Mouse (Mus musculus) fat pad, adult 2 months (tissue): ENCODE data around the gene Fam129a.
A peak's percentile ranks its signal among the peaks of the same experiment; 100 is the strongest.

Source experiments
- DNase-seq: peaks from one replicate; pipeline ENCODE4 v3.0.0-alpha.2; 2011; ENCODE audit warnings: low read depth, low spot score; ENCODE audit errors: extremely low read depth

The Fam129a gene

DNA sequence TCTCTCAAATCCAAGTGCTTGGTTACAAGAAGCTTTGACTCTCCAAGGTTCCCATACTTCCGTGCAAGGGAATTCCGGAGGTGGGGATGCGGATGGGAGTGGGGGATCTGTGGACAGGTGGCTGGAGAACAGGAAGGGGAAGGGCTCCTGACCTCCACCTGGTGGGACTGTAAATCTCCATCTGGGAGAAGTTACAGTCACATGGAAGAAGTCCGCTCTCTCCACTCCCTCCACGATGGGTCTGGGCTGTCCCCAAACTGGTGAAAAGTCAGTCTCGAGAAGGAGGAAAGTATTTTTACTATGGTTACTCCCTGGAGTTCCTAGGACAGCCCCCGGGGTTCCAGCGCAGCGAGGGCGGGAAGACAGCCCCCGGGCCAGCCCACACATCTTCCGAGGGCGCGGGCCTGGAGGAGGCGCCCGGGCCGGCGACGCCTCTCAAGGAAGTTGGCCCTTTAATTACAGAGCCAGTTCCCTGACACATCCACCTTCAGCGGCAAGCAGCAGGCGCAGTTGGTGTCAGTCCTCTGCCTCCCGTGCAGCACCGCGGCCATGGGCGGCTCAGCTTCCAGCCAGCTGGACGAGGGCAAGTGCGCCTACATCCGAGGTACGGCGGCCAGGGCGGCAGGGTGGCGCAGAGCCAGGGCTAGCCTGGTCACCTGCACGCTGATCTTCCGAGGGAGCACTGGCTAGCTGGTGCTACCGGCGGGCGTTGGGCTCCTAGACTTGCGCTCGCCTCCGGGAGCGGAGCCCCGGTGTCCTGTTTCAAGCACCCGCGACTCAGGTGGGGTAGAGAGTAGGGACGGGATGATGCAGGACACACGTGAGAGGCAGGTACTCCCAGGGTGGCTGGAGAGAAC lies at the start of gene Fam129a:
Fam129a (plus strand) TSS at position 206 of the 857 bp plus-strand sequence.
- DNase-seq = no peak

DNA sequence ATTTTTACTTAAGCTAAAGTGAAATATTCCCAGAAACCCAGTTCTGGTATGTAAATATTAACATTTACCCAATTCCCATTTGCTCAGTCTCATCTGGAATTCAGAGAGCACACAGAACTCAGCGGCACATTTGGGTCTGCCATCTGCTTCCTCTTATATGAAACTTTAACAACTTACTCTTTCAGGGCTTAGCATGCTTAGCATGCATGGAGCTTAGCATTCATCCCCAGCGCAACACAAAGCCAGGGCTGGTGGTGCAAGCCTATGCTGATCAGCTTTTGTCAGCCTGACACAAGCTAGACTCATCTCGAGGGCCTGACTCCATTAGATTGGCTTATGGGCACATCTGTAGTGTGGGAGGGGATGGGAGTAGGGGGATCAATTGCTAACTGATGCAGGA lies 44.3 kb upstream of the Fam129a start:
- DNase-seq = no peak

GRCm38 (mm10) chr1:151543796-151544477 lies 27.0 kb upstream of the Fam129a start:
- DNase-seq = no peak

- DNase-seq = no peak
Observed at GRCm38 (mm10) chr1:151544581-151544980, 26.4 kb upstream of the Fam129a start.

DNA sequence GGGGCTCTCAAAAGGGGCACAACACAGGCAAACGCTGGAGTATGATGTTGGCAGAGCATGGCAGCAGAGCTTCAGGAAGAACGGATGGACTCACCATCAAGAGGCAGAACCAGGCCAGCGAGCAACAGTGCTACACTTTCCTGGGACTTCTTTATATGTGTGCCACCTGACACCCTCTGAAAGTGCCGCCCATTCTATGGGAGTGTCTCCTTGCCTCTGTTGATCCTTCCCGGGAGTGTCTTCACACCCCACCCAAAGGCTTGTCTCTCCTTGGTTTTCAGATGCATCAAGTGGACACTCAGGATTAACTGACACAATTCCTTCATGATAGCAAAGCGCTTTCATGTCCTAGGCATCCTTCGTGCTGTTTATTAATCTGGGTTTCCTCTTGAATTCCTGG lies 25.4 kb upstream of the Fam129a start:
- no peak for DNase-seq

GRCm38 (mm10) chr1:151548896-151549610 lies 21.9 kb upstream of the Fam129a start:
- DNase-seq = peak; percentile 62

- DNase-seq = no peak
Observed at GRCm38 (mm10) chr1:151549794-151550193, 21.2 kb upstream of the Fam129a start.

DNA sequence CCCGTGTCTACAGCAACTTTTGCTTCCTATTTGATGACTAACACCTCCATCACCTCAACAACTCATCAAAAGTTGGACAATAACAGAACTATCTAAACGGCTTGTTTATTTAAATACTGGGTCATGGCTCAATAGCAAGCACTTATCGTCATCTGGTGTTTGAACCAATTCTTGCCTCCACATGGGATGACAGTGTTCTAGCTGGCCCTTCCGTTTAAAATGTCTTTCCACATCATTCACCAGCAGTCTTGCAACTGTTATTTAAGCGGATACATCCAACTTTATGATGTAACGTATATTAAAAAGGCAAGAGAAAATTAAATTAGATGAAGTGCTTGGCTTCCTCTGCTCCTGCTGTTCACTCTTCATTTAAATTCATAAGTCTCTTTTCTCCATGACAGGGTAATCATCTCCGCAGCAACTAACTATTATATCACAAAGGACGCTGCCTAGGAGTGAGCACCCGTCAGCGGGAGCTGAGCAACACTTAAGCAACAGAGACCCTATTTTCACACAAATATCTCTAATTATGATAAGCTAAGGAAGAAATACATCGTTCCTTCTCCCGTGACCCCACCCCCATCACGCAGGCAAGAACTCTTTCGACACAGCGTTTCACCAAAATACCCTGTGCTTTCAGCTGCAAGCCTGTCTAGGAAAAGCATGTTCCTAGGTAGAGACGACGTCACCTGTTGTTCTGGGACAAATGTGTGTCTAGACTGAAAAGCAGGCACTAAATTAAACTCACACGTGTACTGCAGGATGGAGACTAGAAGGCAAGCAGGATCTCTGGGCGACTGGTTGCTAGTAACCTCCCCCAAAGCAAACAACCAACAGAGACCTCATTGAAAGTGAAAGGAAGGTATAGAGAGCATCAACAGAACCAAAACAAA lies 20.2 kb upstream of the Fam129a start:
- no peak for DNase-seq

DNA sequence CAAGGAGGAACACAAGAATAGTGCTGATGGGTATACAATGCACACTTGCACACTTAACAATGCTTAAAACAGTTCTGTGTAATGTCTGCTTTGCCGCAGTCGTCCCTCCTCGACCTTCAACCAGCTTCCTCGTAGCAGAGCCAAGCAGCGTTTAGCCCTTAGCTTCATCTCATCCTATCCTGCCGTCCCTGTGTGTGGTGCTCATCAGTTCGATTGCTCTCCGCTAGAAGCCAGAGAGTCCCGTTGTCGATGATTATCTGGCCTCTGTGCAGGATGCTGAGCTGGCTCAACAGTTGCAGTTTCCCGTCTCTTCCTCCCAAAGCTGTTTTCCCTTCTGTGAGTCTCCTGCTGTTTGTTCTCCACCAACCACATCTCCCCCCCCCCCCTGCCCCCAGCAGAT lies 10.4 kb upstream of the Fam129a start:
- DNase-seq = no peak

- no peak for DNase-seq
Observed at GRCm38 (mm10) chr1:151563401-151563800, 7.6 kb upstream of the Fam129a start.

DNA sequence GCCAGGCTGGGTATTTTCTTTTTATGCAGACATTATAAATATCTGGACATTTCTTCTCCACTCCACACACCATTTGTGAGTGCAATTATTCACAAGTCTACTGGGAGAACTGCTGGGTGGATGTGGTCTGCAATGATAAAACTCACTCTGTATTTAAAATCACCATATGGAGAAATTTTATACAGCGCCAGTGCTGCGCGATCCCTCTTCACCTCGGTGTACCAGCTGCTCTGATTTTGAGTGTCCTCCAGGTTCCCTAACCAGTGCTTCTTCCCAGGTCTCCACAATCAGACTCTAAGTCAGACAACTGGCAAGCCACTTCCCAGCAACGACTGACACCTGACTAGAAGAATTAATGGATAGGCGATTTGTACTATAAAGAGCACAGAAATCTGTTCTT lies 7.1 kb upstream of the Fam129a start:
- DNase-seq = no peak

- no peak for DNase-seq
Observed at GRCm38 (mm10) chr1:151564377-151564776, 6.6 kb upstream of the Fam129a start.

- no peak for DNase-seq
Observed at GRCm38 (mm10) chr1:151568682-151569081, 2.3 kb upstream of the Fam129a start.

GRCm38 (mm10) chr1:151571838-151572578 lies 1.0 kb downstream of the Fam129a start:
- DNase-seq = no peak

DNA sequence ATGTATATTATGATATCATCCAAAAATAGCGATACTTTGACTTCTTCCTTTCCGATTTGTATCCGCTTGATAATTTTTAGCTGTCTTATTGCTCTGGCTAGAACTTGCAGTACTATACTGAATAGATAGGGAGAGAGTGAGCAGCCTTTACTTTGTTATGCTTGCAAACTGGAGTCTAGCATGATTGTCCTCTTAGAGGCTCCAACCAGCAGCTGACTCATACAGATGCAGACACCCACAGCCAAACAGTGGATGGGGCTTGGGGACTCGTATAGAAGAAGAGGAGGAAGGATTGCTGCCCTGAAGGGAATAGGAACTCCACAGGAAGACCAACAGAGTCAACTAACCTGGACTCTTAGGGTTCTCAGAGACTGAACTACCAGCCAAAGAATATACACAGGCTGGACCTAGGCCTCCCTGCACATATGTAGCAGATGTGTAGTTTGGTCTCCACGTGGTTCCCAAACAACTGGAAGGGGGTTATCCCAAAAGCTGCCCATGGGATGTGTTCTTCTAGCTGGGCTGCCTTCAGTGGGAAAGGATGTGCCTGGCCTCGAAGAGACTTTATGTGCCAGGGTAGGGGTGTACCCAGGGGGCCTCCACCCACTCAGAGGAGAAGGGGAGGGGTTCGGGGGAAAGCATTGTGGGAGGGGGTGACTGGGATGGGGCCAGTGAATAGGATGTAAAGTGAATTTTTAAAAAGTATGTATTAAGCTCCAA lies 1.8 kb downstream of the Fam129a start:
- DNase-seq = no peak

DNA sequence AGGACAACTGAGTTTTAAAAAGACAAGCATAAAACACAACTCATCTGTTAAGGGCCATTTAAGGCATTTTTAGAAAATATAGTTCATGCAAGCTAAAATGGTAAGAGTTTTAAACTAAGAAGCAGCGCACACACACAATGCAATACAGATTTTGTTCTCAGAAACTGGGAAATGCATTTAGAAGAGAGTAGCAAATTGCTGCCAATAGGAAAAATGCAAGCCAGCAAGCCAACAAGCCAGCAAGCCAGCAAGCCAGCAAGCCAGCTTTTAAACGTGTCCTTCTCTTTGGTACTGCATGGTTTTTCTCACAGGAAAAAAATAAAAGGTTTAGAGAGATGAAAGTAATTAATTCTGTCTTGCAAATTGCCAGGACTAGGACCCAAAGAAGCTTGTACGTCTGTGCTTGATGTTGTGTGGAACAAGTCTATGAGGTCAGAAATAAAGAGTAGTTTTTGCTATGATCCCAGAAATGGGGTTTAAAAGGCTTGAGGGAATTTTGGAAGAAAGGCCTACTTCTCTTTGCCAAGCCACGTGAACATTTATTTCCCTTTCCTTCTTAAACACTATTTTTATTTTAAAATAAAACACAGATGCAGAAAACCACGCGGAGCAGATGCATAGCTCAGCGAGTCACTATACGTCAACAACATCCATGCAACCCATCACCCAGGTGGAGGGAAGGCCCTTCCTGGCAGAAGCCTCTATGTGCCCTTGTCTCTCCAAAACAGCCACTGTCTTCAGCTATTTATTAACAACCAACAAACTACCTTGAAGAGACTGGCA lies 9.4 kb downstream of the Fam129a start:
- no peak for DNase-seq

GRCm38 (mm10) chr1:151581454-151581853 lies 10.5 kb downstream of the Fam129a start:
- DNase-seq = no peak

DNA sequence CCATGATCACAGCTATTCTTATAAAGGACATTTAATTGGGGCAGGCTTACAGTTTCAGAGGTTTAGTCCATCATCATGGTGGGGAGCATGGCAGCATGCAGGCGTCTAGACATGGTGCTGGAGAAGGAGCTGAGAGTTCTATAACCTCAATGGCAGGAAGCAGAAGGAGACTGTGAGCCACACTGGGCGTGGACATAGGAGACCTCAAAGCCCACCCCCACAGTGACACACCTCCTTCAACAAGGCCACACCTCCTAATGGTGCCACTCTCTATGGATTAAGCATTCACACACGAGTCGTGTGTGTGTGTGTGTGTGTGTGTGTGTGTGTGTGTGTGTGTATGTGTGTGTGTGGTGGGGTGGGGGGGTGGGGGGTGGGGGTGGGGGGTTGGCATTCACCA lies 11.0 kb downstream of the Fam129a start:
- no peak for DNase-seq
